Mouse (Mus musculus) liver, adult 2 months (tissue): ENCODE data around the gene Ifitm6.

ENCODE experiments used
- CTCF ChIP-seq: fragments of 200-500 bp; IDR thresholded peaks from 2 replicates; pipeline ENCODE4 v1.5.1; 2011; ENCODE audit warnings: low read depth, low read length, control low read depth
- POLR2A ChIP-seq: fragments of 200-500 bp; IDR thresholded peaks from 2 replicates; pipeline ENCODE4 v1.6.1; 2011; ENCODE audit warnings: low read length, control low read depth; ENCODE audit not compliant: insufficient read depth; ENCODE audit errors: extremely low read depth

DNA sequence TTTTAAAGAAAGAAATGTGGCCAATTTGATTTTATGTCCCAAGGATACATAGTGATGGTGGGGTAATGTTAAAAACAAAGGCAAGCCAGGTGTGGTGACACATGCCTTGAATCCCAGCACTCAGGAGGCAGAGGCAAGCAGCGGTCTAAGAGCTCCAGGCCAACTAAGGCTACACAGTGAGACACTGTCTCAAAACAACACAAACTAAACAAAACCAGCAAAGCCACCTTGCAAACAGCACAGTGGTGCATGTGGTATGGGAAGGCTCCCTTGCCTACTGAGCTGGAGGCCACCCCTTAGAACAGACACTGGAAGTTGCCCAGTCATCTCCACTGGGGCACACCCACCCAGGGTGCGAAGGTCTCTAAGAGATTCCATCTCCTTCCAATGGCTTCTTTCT lies 42.2 kb upstream of the Ifitm6 start:
- TF ChIP-seq CTCF (no peak), POLR2A (no peak)
